Mouse (Mus musculus) kidney, embryonic 15.5 days (tissue): ENCODE results near the gene Stam2. TPM values are rescaled to one million over a fixed set of nuclear protein-coding genes. Genes with fewer than 3 reads are reported as not detected.

Experiments used
- ATAC-seq: fragments of 200-750 bp; cut with Nextera tagmentation; replicated peaks from 2 replicates; pipeline ENCODE4 v1.8.0; 2017; ENCODE audit warnings: moderate TSS enrichment; ENCODE audit not compliant: low FRiP score
- H3K27ac ChIP-seq: fragments of 300-500 bp; sonication (generic); 2 replicates; pipeline ENCODE4 v1.5.1; 2015; ENCODE audit warnings: mild to moderate bottlenecking, inconsistent platforms
- H3K27me3 ChIP-seq: fragments of 300-500 bp; sonication (generic); 2 replicates; pipeline ENCODE4 v1.6.1; 2015; ENCODE audit warnings: inconsistent platforms
- H3K36me3 ChIP-seq: fragments of 300-500 bp; sonication (generic); 2 replicates; pipeline ENCODE4 v1.6.1; 2015; ENCODE audit warnings: inconsistent platforms
- H3K4me1 ChIP-seq: fragments of 300-500 bp; sonication (generic); 2 replicates; pipeline ENCODE4 v1.6.1; 2015; ENCODE audit warnings: inconsistent platforms
- H3K4me2 ChIP-seq: fragments of 300-500 bp; sonication (generic); 2 replicates; pipeline ENCODE4 v1.6.1; 2015; ENCODE audit warnings: moderate library complexity, mild to moderate bottlenecking, inconsistent platforms
- H3K4me3 ChIP-seq: fragments of 300-500 bp; sonication (generic); replicated peaks from 2 replicates; pipeline ENCODE4 v1.5.1; 2015; ENCODE audit warnings: mild to moderate bottlenecking, inconsistent platforms
- H3K9ac ChIP-seq: fragments of 300-500 bp; sonication (generic); 2 replicates; pipeline ENCODE4 v1.6.1; 2015; ENCODE audit warnings: mild to moderate bottlenecking, inconsistent platforms
- H3K9me3 ChIP-seq: fragments of 300-500 bp; sonication (generic); replicated peaks from 2 replicates; pipeline ENCODE4 v1.6.1; 2016; ENCODE audit warnings: inconsistent platforms
- WGBS: fragments of 180-500 bp; shearing (Covaris S2); methylation state at CpG from one replicate; pipeline ENCODE4 v1.1.7; 2015; ENCODE audit warnings: mixed read lengths; 5-methylcytosine and 5-hydroxymethylcytosine counted together
- polyA plus RNA-seq: library from polyadenylated mRNA; unstranded; fragments of >200 nt; fragmentation: Nextera tagmentation; extraction: Ambion mirVana; gene quantifications from 2 replicates; pipeline ENCODE4 v1.2.1, GENCODE M21; 2015

The Stam2 gene
- polyA plus RNA-seq = 34.9 and 37.5 TPM in 2 replicates

DNA sequence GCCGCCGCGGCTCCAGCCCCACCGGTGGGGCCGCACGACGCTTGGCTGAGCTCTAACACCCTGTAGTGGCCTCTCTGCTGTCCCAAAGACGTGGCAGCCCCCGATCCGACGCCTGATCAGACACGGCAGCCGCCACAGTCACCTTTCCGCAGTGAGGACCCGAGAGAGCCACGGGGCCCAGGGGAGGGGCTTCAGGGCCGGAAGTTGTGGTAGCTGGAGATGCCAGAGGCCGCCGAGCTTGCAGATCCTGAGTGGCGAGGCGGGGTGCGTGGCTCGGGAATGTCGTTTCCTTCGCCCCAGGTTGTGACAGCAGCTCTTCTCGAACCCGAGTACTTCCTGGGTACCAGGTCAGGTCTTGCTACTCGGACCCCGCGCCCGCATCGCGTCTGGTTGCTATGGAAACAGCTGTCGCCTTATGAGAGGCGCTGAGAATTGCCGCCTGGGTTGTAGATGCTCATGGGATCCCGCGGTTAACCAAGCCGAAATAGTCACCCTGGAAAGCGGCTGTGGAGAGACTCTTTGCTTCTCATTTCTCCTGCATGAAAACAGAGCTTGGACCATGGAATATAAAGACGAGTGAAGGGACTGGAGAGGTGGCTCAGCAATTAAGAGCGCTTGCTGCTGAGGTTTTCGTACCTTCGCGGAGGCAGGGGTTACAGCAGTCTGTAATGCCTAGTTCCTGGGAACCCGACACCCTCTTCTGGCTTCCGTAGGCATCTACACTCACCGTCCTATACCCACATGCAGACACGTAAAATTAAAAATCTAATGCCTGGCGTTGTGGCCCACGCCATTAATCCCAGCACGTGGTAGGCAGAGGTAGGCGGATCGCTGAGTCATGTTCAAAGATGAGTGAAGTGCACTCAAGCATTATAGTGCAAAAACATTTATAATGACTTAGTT lies at the start of gene Stam2:
Stam2 (minus strand) TSS at position 26 of the 903 bp plus-strand sequence.
- ATAC-seq = peak; percentile 94
- Histone ChIP-seq H3K9me3 (peaks cover under 1% of the 10 kb centered on the region; the same call in 1 of the 2 replicates), H3K27me3 (no peaks in the 10 kb centered on the region), H3K27ac (peak within 1 kb of the TSS; percentile 98), H3K9ac (peak within 1 kb of the TSS; percentile 86), H3K36me3 (peaks cover 11% of the 10 kb centered on the region), H3K4me1 (peaks cover 7% of the 10 kb centered on the region), H3K4me2 (peak within 1 kb of the TSS; percentile 71), H3K4me3 (peak within 1 kb of the TSS; percentile 95)
- WGBS = 8% methylated on average over 54 of the region's 54 CpGs

DNA sequence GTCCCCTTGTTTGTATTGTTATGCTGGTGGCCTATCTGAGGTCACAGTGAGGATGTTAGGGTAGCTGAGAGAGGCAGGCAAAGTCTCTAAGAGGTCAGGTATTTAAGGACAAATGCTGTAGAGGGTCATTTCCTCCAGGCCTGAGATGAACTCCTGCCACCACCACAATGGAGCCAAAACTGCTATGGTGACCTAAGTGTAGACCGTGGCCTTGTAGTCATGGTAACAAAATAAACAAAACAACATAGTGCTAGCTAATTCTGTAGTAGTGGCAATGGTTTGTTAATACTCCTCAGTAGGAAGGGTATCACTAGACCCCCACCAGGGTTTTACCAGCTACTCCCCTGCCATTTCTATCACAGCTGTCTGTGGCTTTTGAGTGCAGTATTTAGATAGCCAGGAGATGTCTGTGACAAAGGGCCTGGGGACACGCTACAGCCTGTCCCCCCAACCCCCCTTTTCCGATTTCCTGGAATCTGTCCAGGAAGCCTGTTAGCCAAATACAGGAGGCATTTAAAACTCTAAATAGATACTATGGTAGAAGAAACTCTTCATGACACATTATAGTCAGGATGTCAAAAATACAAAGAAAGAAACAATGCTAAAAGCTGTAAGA lies 43.1 kb upstream of the Stam2 start:
- ATAC-seq = no peak

DNA sequence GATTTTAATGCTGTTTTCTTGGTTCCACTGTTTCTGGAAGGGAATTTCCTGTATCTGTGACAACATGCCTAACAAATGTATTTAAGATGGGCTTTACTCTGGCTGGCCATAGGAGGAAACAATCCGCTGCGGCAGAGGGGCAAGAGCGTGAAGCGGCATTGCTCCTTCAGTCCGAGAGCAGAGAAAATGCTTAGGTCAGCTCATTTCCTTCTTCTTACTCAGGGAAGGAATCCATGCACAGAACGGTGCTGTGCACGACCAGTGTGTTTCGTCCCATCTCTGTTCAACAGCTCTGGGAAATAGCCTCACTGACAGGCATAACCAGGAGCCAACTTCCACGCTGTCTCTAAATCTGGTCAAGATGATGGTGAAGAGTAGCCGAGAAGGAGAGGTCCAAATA lies 37.9 kb upstream of the Stam2 start:
- ATAC-seq = no peak
- Histone ChIP-seq H3K36me3 (no peaks in the 10 kb centered on the region), H3K9me3 (no peaks in the 10 kb centered on the region), H3K4me2 (no peak overlapping the region), H3K9ac (no peak overlapping the region), H3K4me3 (no peak overlapping the region), H3K27me3 (no peaks in the 10 kb centered on the region), H3K27ac (no peak overlapping the region), H3K4me1 (0 out of 2 replicates have a peak, but pooled peaks cover 5% of the 10 kb centered on the region)
- 85% methylated on average over 10 of the region's 10 CpGs for WGBS

More for the DNA sequence above, 43.1 kb upstream of the Stam2 start:
- H3K27me3 ChIP-seq = no peaks in the 10 kb centered on the region
- no peak overlapping the region for H3K4me3 ChIP-seq
- no peak overlapping the region for H3K9ac ChIP-seq
- no peak overlapping the region for H3K27ac ChIP-seq
- WGBS = 32% methylated on average over 3 of the region's 3 CpGs
- no peaks in the 10 kb centered on the region for H3K36me3 ChIP-seq
- H3K4me1 ChIP-seq = peaks cover 5% of the 10 kb centered on the region; the same call in 1 of the 2 replicates
- H3K4me2 ChIP-seq = no peak overlapping the region
- H3K9me3 ChIP-seq = no peaks in the 10 kb centered on the region

DNA sequence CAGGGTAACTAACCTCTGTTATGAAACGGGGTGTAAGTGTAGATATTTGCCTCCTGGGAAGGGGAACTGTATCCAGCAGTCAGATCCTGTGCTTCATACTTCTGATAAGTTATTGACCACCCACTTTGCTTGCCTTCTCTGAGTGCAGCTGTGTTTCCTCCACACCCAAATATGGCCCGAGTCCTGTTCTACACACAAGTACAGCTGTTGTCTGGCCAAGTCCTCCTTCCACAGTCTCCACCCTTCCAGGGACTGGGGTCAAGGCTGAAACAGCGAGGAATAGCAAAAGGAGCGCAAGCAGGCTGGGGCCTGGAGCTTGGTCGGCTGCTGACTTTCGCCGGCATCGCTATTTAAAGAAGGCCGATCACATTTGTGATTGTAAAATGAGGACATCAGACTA lies 37.3 kb upstream of the Stam2 start:
- no peak overlapping the region for H3K27ac ChIP-seq
- H3K36me3 ChIP-seq = no peaks in the 10 kb centered on the region
- H3K4me1 ChIP-seq = 0 out of 2 replicates have a peak, but pooled peaks cover 5% of the 10 kb centered on the region
- H3K4me3 ChIP-seq = no peak overlapping the region
- no peaks in the 10 kb centered on the region for H3K27me3 ChIP-seq
- H3K4me2 ChIP-seq = no peak overlapping the region
- ATAC-seq = peak; percentile 62
- H3K9me3 ChIP-seq = no peaks in the 10 kb centered on the region
- no peak overlapping the region for H3K9ac ChIP-seq
- WGBS = 70% methylated on average over 9 of the region's 9 CpGs

DNA sequence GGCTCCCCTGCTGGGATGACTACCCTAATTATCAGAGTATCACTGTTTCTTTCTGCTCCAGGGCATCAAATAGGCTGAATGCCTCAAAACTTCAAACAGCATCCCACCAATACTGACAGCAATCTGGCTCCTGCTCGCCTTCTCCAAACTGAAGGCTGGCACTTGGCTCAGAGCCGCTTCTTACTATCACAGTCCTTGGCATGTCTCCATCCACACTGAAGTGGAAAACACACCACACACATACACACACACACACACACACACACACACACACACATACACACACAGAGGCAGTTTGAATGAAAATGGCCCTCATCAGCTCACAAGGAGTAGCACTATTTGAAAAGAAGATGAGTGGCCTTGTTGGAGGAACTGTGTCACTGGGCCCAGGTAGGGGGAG lies 35.8 kb upstream of the Stam2 start:
- ATAC-seq = no peak
- 80% methylated on average over 2 of the region's 2 CpGs for WGBS
- Histone ChIP-seq H3K4me1 (0 out of 2 replicates have a peak, but pooled peaks cover 5% of the 10 kb centered on the region), H3K36me3 (no peaks in the 10 kb centered on the region), H3K27me3 (no peaks in the 10 kb centered on the region), H3K4me2 (no peak overlapping the region), H3K9ac (no peak overlapping the region), H3K27ac (no peak overlapping the region), H3K9me3 (no peaks in the 10 kb centered on the region), H3K4me3 (no peak overlapping the region)

DNA sequence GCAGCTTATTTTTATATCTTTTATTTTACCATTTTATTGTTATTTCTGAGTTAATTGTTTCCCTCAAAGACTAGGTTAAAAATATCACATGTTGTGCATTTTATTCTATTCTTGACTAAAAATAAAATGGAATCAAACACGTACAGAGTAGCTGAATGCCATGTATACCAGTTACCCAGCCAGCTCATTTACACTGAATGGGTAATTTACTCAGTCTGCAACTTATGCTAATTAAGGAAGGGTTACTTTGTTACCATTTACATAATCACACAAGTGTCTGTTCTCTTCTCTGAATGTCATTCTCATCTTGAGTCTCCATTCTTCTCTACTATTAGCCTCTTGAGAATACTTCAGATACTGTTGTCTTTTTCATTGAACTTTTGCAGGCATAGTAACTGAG lies 32.3 kb upstream of the Stam2 start:
- no peak for ATAC-seq
- Histone ChIP-seq H3K27me3 (no peaks in the 10 kb centered on the region), H3K4me1 (no peaks in the 10 kb centered on the region), H3K36me3 (no peaks in the 10 kb centered on the region), H3K4me3 (no peak overlapping the region), H3K27ac (no peak overlapping the region), H3K4me2 (no peak overlapping the region), H3K9me3 (no peaks in the 10 kb centered on the region), H3K9ac (no peak overlapping the region)
- 81% methylated on average over 1 of the region's 1 CpGs for WGBS

DNA sequence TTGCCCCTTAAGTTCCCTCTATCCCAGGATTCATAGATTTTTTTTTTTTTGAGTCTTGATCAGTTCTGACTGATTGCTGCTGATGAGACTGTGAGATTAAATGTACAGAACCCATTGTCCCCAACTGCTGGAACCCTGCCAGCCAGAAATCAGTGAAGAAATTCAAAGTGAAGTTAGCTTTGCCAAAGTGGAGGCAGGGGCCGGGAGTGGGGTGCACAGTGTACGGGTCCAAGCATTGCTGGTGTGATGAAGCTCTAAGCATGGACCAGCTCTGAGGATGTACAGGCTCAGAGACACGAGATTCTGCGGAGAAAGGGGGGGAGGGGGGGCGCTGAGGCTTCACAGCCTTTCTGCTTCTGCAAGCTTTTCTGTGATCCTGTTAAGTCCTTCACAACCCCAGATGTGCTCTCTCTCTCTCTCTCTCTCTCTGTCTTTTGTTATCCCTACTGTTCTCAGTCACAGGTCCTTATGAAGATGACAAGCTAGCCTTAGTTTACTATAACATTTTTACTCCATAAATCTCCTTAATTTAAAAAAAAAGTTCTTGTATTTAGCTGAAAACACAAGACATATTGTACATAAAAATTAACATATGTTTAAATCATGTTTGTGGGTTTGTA lies 30.8 kb upstream of the Stam2 start:
- no peaks in the 10 kb centered on the region for H3K4me1 ChIP-seq
- H3K27ac ChIP-seq = no peak overlapping the region
- no peaks in the 10 kb centered on the region for H3K36me3 ChIP-seq
- H3K4me3 ChIP-seq = no peak overlapping the region
- H3K27me3 ChIP-seq = no peaks in the 10 kb centered on the region
- 51% methylated on average over 5 of the region's 5 CpGs for WGBS
- no peaks in the 10 kb centered on the region for H3K9me3 ChIP-seq
- H3K4me2 ChIP-seq = no peak overlapping the region
- no peak overlapping the region for H3K9ac ChIP-seq
- no peak for ATAC-seq

DNA sequence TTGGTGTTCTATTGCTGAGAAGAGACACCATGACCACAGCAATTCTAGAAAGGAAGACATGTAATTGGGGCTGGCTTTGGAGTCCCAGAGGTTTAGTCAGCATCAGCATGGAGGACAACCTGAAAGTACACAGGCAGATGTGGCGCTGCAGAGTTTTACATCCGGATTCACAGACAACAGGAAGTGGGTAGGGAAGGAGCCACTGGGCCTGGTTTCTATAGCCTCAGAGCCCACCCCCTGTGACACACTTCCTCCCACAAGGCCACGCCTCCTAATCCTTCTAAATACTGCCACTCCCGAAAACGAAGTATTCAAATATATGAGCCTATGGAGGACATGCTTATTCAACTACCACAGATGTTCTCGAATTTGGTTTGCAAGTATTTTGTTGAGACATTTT lies 23.0 kb upstream of the Stam2 start:
- Histone ChIP-seq H3K27ac (no peak overlapping the region), H3K4me1 (no peaks in the 10 kb centered on the region), H3K36me3 (no peaks in the 10 kb centered on the region), H3K4me3 (no peak overlapping the region), H3K9ac (no peak overlapping the region), H3K4me2 (no peak overlapping the region), H3K9me3 (no peaks in the 10 kb centered on the region), H3K27me3 (no peaks in the 10 kb centered on the region)
- ATAC-seq = no peak
- WGBS = 93% methylated on average over 6 of the region's 6 CpGs

DNA sequence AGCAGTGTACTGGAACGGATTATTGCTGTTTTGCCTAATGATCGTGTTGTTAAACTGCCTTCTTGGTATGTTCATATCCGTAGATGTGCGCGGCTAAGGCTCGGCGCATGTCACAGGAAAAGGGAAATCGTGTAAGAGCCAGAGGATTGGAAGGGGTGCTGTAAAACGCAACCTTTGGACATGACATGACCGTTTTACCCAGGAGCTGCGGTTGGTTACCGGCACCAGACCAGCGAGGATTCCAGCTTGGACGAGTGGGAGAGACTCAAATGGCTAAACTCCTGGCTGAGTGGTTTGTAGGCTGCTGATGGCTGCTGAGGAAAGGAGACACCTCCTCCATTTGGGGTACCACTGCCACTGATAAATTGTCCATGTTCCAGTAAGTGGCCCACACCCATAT lies 21.8 kb upstream of the Stam2 start:
- Histone ChIP-seq H3K4me3 (no peak overlapping the region), H3K4me1 (no peaks in the 10 kb centered on the region), H3K27me3 (no peaks in the 10 kb centered on the region), H3K9ac (no peak overlapping the region), H3K27ac (no peak overlapping the region), H3K9me3 (no peaks in the 10 kb centered on the region), H3K4me2 (no peak overlapping the region), H3K36me3 (no peaks in the 10 kb centered on the region)
- 75% methylated on average over 14 of the region's 14 CpGs for WGBS
- ATAC-seq = no peak

DNA sequence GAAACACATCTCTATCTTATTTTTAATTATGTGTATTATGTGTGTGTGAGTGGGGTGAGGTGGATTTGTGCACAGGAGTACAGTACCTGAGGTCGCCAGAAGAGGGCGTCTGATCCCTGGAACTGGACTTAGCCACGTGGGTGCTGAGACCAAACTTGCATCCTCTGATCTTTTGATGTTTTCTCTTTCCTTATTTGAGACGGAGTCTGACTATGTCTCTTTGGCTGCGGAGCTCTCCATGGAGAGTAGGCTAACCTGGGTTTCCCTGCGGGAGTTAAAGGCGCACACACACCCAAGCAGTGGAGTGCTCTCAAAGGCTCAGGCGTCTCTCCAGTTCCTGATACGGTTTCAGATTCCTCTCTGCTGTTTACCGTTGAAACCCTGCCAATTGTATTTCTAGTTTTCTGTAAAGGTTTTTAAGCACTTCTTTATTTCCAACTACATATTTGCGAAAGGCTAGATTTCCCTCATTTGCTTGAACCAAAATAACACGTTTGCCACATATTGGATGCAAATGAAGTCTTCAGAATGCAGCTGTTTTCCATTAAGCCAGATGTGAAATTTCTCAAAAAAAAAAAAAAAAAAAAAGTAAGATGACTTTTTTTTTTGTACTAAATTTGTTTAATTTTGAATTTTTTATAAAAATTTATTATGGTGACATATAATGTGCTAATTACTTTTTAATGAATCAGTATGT lies 21.1 kb upstream of the Stam2 start:
- WGBS = 13% methylated on average over 12 of the region's 12 CpGs
- H3K27me3 ChIP-seq = no peaks in the 10 kb centered on the region
- peak overlapping the region; percentile 30 for H3K4me3 ChIP-seq
- H3K36me3 ChIP-seq = no peaks in the 10 kb centered on the region
- H3K4me2 ChIP-seq = peak overlapping the region; percentile 59
- no peak overlapping the region for H3K27ac ChIP-seq
- H3K9ac ChIP-seq = no peak overlapping the region
- H3K4me1 ChIP-seq = no peaks in the 10 kb centered on the region
- peak; percentile 70 for ATAC-seq
- H3K9me3 ChIP-seq = no peaks in the 10 kb centered on the region

DNA sequence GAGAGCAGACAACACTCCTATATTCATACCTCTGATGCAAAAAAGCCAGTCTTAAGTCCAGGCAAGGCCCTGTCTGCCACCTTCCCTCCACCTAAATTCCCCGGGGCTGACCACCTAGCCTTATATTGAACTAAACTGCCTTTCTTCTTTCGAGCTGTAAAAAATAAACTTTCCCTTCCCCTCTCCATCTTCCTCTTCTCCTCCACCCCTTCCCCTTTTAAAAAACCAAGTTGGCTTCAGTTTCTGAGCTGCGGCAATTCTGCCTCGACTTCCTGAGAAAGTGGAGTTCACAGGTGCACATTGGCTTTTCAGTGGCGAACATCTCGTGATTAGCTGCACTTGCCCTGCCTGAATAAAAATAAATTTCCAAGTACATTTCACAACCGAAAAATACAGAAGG lies 20.4 kb upstream of the Stam2 start:
- no peaks in the 10 kb centered on the region for H3K9me3 ChIP-seq
- no peaks in the 10 kb centered on the region for H3K4me1 ChIP-seq
- no peaks in the 10 kb centered on the region for H3K27me3 ChIP-seq
- 71% methylated on average over 7 of the region's 7 CpGs for WGBS
- no peak overlapping the region for H3K27ac ChIP-seq
- H3K9ac ChIP-seq = no peak overlapping the region
- H3K36me3 ChIP-seq = no peaks in the 10 kb centered on the region
- no peak for ATAC-seq
- no peak overlapping the region for H3K4me3 ChIP-seq
- no peak overlapping the region for H3K4me2 ChIP-seq
